Mouse (Mus musculus) forebrain, embryonic 10.5 days (tissue): Measurements from ENCODE around the gene Dusp12. TPM values are rescaled to one million over a fixed set of nuclear protein-coding genes. Genes with fewer than 3 reads are reported as not detected.

ENCODE experiments used
- DNase-seq: peaks from one replicate; pipeline ENCODE4 v3.0.0-alpha.2; 2017; ENCODE audit warnings: low spot score; ENCODE audit errors: extremely low spot score
- H3K27ac ChIP-seq: fragments of 300-500 bp; sonication (generic); 2 replicates; pipeline ENCODE4 v1.5.1; 2016; ENCODE audit warnings: mild to moderate bottlenecking
- H3K27me3 ChIP-seq: fragments of 300-500 bp; sonication (generic); 2 replicates; pipeline ENCODE4 v1.6.1; 2016; ENCODE audit warnings: mild to moderate bottlenecking; ENCODE audit not compliant: poor library complexity, severe bottlenecking
- H3K36me3 ChIP-seq: fragments of 300-500 bp; sonication (generic); replicated peaks from 2 replicates; pipeline ENCODE4 v1.6.1; 2016; ENCODE audit warnings: mild to moderate bottlenecking, moderate library complexity
- H3K4me1 ChIP-seq: fragments of 300-500 bp; sonication (generic); 2 replicates; pipeline ENCODE4 v1.6.1; 2016
- H3K4me3 ChIP-seq: fragments of 300-500 bp; sonication (generic); 2 replicates; pipeline ENCODE4 v1.5.1; 2016; ENCODE audit warnings: mild to moderate bottlenecking, moderate library complexity
- H3K9me3 ChIP-seq: fragments of 300-500 bp; sonication (generic); 2 replicates; pipeline ENCODE4 v1.6.1; 2016; ENCODE audit warnings: mild to moderate bottlenecking, moderate library complexity
- WGBS: fragments of 180-500 bp; shearing (Covaris S2); methylation state at CpG from one replicate; pipeline ENCODE4 v1.1.7; 2016; 5-methylcytosine and 5-hydroxymethylcytosine counted together
- polyA plus RNA-seq: library from polyadenylated mRNA; unstranded; fragments of >200 nt; fragmentation: Nextera tagmentation; extraction: Ambion mirVana; gene quantifications from 2 replicates; pipeline ENCODE4 v1.2.1, GENCODE M21; 2016

The Dusp12 gene
- polyA plus RNA-seq, 1 experiment from 2014 or later, result 33.2 TPM

GRCm38 (mm10) chr1:170911907-170912660, 26.7 kb upstream of the Dusp12 start:
- no peak for DNase-seq
- 88% methylated on average over 11 of the region's 11 CpGs for WGBS
- H3K9me3 ChIP-seq, result no peaks in the 10 kb centered on the region
- no peak overlapping the region for H3K27ac ChIP-seq
- no peak overlapping the region for H3K4me3 ChIP-seq
- peaks cover 16% of the 10 kb centered on the region for H3K4me1 ChIP-seq
- no peaks in the 10 kb centered on the region for H3K36me3 ChIP-seq
- H3K27me3 ChIP-seq, result peaks cover 38% of the 10 kb centered on the region

DNA sequence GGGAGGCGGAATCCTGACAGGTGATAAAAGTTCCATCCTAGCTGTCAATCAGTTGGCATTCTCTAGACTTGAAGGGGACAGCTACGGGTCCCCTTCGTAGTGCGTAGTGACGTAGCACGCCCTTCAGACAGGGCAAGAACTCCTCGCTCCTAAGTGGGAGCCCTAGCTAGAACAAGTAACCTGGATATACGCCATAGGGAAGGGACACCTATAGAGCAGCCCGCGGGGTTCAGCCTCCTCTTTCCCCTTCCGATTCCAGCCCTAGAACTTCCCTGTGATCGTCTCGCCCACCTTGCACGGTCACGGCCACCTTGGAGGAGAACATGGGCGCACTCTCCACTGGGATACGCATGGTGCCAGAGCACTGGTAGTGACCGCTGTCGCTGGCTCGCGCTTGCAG, 23.0 kb upstream of the Dusp12 start:
- Histone ChIP-seq H3K4me3 (peak overlapping the region; percentile 65), H3K27me3 (peaks cover 74% of the 10 kb centered on the region), H3K9me3 (no peaks in the 10 kb centered on the region), H3K27ac (no peak overlapping the region), H3K36me3 (no peaks in the 10 kb centered on the region), H3K4me1 (peaks cover 17% of the 10 kb centered on the region)
- WGBS, result 4% methylated on average over 21 of the region's 21 CpGs
- peak; percentile 30 for DNase-seq

- H3K36me3 ChIP-seq, result no peaks in the 10 kb centered on the region
- no peaks in the 10 kb centered on the region for H3K9me3 ChIP-seq
- H3K4me3 ChIP-seq, result peak overlapping the region; percentile 65
- H3K4me1 ChIP-seq, result peaks cover 17% of the 10 kb centered on the region
- peak overlapping the region; percentile 22; the same call in 1 of the 2 replicates for H3K27ac ChIP-seq
- H3K27me3 ChIP-seq, result peaks cover 81% of the 10 kb centered on the region
- peak; percentile 46 for DNase-seq
- under 1% methylated on average over 71 of the region's 71 CpGs for WGBS
Measured at GRCm38 (mm10) chr1:170907456-170908191, 22.3 kb upstream of the Dusp12 start.

GRCm38 (mm10) chr1:170907111-170907455, 21.7 kb upstream of the Dusp12 start:
- H3K9me3 ChIP-seq, result no peaks in the 10 kb centered on the region
- H3K27ac ChIP-seq, result no peak overlapping the region
- 24% methylated on average over 11 of the region's 11 CpGs for WGBS
- H3K4me1 ChIP-seq, result peaks cover 17% of the 10 kb centered on the region
- H3K27me3 ChIP-seq, result peaks cover 86% of the 10 kb centered on the region
- DNase-seq, result no peak
- peak overlapping the region; percentile 65 for H3K4me3 ChIP-seq
- H3K36me3 ChIP-seq, result no peaks in the 10 kb centered on the region

DNA sequence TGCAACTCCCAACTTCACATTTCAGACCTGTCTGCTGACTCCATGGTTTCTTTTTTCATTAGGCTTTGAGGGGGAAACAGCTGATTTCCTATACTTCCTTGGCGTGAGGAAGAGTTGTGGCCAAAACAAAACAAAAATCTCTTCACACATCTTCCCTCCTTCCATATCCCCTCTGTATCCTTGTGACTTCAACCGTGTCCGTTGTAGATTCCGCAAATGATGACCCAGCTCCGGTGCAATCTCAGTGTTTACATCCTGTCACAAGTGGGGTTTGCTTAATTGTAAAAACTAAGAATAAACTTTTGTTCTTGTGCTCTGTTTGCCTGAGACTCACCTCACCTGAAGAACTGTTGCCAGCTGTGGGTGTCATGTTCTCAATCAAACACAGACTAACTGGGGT, 18.1 kb upstream of the Dusp12 start:
- Histone ChIP-seq H3K27ac (no peak overlapping the region), H3K9me3 (no peaks in the 10 kb centered on the region), H3K4me1 (peaks cover 15% of the 10 kb centered on the region), H3K27me3 (peaks cover 67% of the 10 kb centered on the region), H3K4me3 (no peak overlapping the region), H3K36me3 (no peaks in the 10 kb centered on the region)
- no peak for DNase-seq
- 81% methylated on average over 5 of the region's 5 CpGs for WGBS

- 36% methylated on average over 10 of the region's 10 CpGs for WGBS
- Histone ChIP-seq H3K4me3 (peak overlapping the region; percentile 31), H3K27ac (no peak overlapping the region)
Measured at GRCm38 (mm10) chr1:170901536-170902238, 16.3 kb upstream of the Dusp12 start.

GRCm38 (mm10) chr1:170900799-170901467, 15.6 kb upstream of the Dusp12 start:
- DNase-seq, result no peak
- Histone ChIP-seq H3K36me3 (no peaks in the 10 kb centered on the region), H3K4me1 (no peaks in the 10 kb centered on the region), H3K27me3 (peaks cover 41% of the 10 kb centered on the region), H3K4me3 (no peak overlapping the region), H3K27ac (no peak overlapping the region), H3K9me3 (no peaks in the 10 kb centered on the region)
- WGBS, result 44% methylated on average over 10 of the region's 10 CpGs

More at GRCm38 (mm10) chr1:170901536-170902238, 16.3 kb upstream of the Dusp12 start:
- peak; percentile 82 for DNase-seq
- H3K4me1 ChIP-seq, result no peaks in the 10 kb centered on the region
- peaks cover 49% of the 10 kb centered on the region for H3K27me3 ChIP-seq
- H3K9me3 ChIP-seq, result no peaks in the 10 kb centered on the region
- H3K36me3 ChIP-seq, result no peaks in the 10 kb centered on the region

DNA sequence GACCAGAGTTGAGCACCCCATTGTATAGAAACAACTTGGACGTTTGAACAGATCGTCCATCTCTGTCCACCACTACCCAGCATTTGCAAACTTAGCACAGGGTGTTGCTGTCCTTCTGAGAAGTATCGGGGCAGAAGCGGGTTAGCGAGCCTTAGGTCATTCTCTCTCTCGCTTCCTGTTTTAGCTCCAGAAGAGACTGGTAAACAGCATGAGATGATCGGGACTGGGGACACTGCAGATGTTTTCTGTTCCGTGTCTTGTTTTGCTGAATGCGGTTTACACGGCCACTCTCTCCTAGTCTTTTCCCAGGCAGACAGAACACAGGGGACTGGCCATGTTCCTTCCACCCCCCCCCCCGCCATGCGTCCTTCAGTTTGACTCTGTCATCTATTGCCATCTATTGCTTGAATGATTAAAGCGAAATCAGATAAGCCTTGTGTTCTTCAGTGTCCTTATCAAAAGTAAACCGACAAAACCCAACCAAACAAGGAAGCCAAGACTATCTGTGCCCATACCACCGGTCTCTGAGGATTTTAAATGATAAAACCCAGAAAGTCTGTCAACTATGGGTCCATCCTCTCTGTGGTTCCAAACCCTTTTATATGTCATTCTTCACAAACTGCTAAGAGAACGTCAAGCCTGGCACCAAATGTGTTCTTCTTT, 13.2 kb upstream of the Dusp12 start:
- no peak for DNase-seq
- no peaks in the 10 kb centered on the region for H3K36me3 ChIP-seq
- 82% methylated on average over 16 of the region's 16 CpGs for WGBS

DNA sequence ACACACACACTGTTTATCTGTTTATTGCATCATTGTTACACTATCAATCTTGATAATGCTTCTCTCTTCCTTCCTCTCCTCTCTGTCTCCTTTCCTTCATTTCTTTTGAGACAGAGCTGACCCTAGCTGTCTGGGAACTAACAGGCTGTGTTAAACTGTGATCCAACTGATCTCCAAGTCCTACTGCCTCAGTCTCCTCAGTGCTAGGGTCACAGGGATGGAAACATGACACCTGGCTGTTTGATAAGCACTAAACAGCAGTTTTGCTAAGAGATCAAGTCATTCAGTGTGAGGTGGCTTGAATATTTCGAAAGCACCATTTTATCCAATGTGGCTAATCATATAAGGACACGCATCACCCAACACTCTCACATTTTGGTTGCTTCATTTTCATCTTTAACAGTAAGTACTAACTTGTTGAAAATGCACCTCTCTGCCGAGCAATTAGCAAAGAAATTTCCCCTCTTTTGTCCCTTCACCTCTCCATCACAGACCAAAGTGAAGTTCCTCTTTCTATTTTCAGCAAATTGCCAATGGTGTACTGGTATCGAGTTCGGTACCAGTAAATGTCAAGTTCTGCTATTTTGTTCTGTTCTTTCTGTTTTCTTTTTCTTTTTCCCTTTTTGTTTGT, 11.4 kb upstream of the Dusp12 start:
- Histone ChIP-seq H3K36me3 (no peaks in the 10 kb centered on the region), H3K27me3 (peaks cover under 1% of the 10 kb centered on the region; the same call in 1 of the 2 replicates), H3K4me1 (no peaks in the 10 kb centered on the region), H3K4me3 (no peak overlapping the region), H3K9me3 (no peaks in the 10 kb centered on the region), H3K27ac (no peak overlapping the region)
- 88% methylated on average over 5 of the region's 5 CpGs for WGBS
- DNase-seq, result no peak

More for the DNA sequence above, 13.2 kb upstream of the Dusp12 start:
- Histone ChIP-seq H3K27ac (no peak overlapping the region), H3K27me3 (peaks cover 18% of the 10 kb centered on the region), H3K4me1 (no peaks in the 10 kb centered on the region), H3K9me3 (no peaks in the 10 kb centered on the region), H3K4me3 (no peak overlapping the region)

GRCm38 (mm10) chr1:170894603-170895602, 9.6 kb upstream of the Dusp12 start:
- Histone ChIP-seq H3K4me3 (no peak overlapping the region), H3K9me3 (no peaks in the 10 kb centered on the region), H3K27me3 (no peaks in the 10 kb centered on the region), H3K4me1 (no peaks in the 10 kb centered on the region), H3K27ac (no peak overlapping the region), H3K36me3 (no peaks in the 10 kb centered on the region)
- DNase-seq, result no peak
- 65% methylated on average over 9 of the region's 9 CpGs for WGBS

DNA sequence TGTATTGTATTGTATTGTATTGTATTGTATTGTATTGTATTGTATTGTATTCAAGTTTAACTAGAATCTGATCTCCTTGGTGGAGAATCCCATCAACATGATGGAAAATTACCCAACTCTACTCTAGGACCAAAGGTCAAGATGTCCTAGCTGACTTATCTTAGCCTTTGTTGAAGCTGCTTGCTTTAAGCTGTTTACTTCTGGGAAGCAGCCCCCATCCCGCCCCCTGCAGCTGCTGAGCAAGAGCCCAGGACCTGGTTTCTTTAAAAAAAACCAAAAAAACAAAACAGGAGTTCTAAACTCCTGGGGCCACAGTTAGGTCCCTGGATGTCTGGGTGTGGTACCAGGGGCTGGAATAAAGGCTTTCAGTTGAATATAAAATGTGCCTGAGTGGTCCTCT, 6.9 kb upstream of the Dusp12 start:
- Histone ChIP-seq H3K9me3 (no peaks in the 10 kb centered on the region), H3K27ac (no peak overlapping the region), H3K4me3 (no peak overlapping the region), H3K36me3 (no peaks in the 10 kb centered on the region), H3K4me1 (peaks cover 5% of the 10 kb centered on the region; the same call in 1 of the 2 replicates), H3K27me3 (no peaks in the 10 kb centered on the region)
- 65% methylated on average over 1 of the region's 1 CpGs for WGBS
- no peak for DNase-seq
